Mouse (Mus musculus) embryonic facial prominence, embryonic 11.5 days (tissue): ENCODE data around the gene Cct4. TPM values are rescaled to one million over a fixed set of nuclear protein-coding genes. Genes with fewer than 3 reads are reported as not detected.

Experiments
- ATAC-seq: fragments of 200-750 bp; cut with Nextera tagmentation; replicated peaks from 2 replicates; pipeline ENCODE4 v1.8.0; 2017; ENCODE audit warnings: low read depth; ENCODE audit not compliant: insufficient number of reproducible peaks, low FRiP score, low TSS enrichment
- DNase-seq: peaks from one replicate; pipeline ENCODE4 v3.0.0-alpha.2; 2015; ENCODE audit warnings: low spot score
- H3K27ac ChIP-seq: fragments of 300-500 bp; sonication (generic); replicated peaks from 2 replicates; pipeline ENCODE4 v1.5.1; 2014; ENCODE audit warnings: mild to moderate bottlenecking, low read depth, low read length, control low read depth
- H3K27me3 ChIP-seq: fragments of 300-500 bp; sonication (generic); 2 replicates; pipeline ENCODE4 v1.6.1; 2014; ENCODE audit warnings: mild to moderate bottlenecking, low read length, moderate library complexity, mixed read lengths; ENCODE audit not compliant: control insufficient read depth, insufficient read depth
- H3K36me3 ChIP-seq: fragments of 300-500 bp; sonication (generic); replicated peaks from 2 replicates; pipeline ENCODE4 v1.6.1; 2014; ENCODE audit warnings: low read depth, mild to moderate bottlenecking, low read length, moderate library complexity, mixed read lengths; ENCODE audit not compliant: control insufficient read depth, insufficient read depth
- H3K4me1 ChIP-seq: fragments of 300-500 bp; sonication (generic); 2 replicates; pipeline ENCODE4 v1.6.1; 2014; ENCODE audit warnings: low read length, mixed read lengths; ENCODE audit not compliant: control insufficient read depth, insufficient read depth
- H3K4me2 ChIP-seq: fragments of 300-500 bp; sonication (generic); 2 replicates; pipeline ENCODE4 v1.6.1; 2014; ENCODE audit warnings: low read depth, mild to moderate bottlenecking, control low read depth, low read length, moderate library complexity
- H3K4me3 ChIP-seq: fragments of 300-500 bp; sonication (generic); 2 replicates; pipeline ENCODE4 v1.5.1; 2014; ENCODE audit warnings: low read depth, low read length, control low read depth
- H3K9ac ChIP-seq: fragments of 300-500 bp; sonication (generic); replicated peaks from 2 replicates; pipeline ENCODE4 v1.6.1; 2014; ENCODE audit warnings: mild to moderate bottlenecking, control low read depth, low read length
- H3K9me3 ChIP-seq: fragments of 300-500 bp; sonication (generic); replicated peaks from 2 replicates; pipeline ENCODE4 v1.6.1; 2016; ENCODE audit warnings: mild to moderate bottlenecking, low read length, inconsistent platforms, mixed read lengths; ENCODE audit not compliant: control insufficient read depth
- WGBS: fragments of 180-500 bp; shearing (Covaris S2); extraction: QIAGEN DNeasy Blood & Tissue Kit; methylation state at CpG from one replicate; pipeline ENCODE4 v1.1.7; 2014; 5-methylcytosine and 5-hydroxymethylcytosine counted together
- polyA plus RNA-seq: library from polyadenylated mRNA; unstranded; fragments of >200 nt; fragmentation: Nextera tagmentation; extraction: Ambion mirVana; gene quantifications from 2 replicates; pipeline ENCODE4 v1.2.1, GENCODE M21; 2014

The Cct4 gene
- polyA plus RNA-seq, 1 experiment from 2014 or later, result 477 TPM

DNA sequence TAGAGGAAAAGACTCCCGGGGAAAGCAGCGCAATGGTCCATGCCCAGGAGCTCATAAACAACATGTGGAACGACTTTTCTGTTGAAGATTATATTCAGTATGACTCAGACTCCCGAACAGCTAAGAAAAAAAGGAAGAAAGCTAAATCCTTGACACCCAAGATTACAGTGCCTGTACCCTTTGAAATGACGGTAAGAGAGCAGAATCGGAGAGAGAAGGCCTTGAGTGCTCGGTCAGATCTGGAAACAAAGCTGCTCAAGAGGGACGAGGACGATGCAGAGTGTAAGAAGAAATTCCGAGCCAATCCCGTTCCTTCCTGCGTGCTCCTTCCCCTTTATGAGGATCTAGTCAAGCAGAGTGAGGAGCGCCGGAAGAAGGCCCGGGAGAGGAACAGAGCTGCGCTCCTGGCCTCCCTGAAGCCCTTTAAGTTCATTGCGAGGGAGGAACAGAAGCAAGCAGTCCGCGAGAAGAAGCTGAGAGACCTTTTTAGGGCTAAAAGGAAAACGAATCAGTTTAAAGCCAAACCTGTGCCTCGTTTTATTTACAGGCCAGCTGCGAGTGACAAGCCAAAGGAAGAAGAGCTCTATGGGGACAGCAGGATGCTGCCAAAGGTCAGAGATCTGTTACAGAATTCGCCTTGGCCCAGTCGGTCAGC, 29.9 kb downstream of the Cct4 start:
- Histone ChIP-seq H3K27me3 (no peaks in the 10 kb centered on the region), H3K27ac (no peak overlapping the region), H3K9me3 (no peaks in the 10 kb centered on the region), H3K4me2 (no peak overlapping the region), H3K4me1 (no peaks in the 10 kb centered on the region), H3K9ac (0 out of 2 replicates have a peak overlapping the region, but pooled peaks have one; percentile 2), H3K36me3 (no peaks in the 10 kb centered on the region), H3K4me3 (no peak overlapping the region)
- DNase-seq, result no peak
- WGBS, result 57% methylated on average over 24 of the region's 24 CpGs
- ATAC-seq, result no peak

DNA sequence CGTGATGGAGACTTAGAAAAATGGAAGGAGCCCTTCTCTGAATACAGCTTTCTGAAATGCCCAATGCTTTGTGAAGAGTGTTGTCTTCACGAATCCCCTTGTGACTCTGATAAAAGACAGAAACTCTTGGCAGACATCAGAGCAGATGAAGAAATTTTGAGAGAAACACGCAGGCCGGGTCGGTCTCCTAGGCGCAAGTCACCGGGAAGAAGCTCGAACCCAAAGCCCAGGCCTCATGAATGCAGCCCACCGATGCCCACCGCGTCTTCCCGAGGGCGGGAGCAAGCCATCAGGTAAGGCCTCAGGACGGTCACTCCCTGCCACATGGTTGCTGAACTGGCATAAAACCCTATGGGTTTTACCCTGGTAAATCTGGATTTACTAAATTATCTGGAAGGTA, 30.5 kb downstream of the Cct4 start:
- no peak for DNase-seq
- 90% methylated on average over 14 of the region's 14 CpGs for WGBS
- H3K9me3 ChIP-seq, result no peaks in the 10 kb centered on the region

DNA sequence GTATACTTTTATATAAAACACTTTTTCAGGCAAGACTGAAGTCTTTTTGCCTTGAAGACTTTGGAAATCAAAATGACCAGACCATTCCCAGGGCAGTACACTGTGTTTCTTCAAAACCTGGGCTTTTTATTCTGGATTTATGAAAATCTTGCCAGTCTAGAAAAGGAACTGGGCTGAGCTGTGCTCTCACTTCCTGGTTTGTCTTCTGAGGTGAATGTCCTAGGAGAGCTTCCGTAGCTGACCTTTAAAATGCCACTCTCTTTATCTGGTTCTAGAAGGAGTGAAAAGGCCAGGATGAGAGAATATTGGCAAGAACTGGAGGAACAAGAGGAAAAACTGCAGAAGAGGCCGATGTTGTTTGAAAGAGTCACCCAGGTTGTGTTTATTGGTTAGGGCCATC, 32.8 kb downstream of the Cct4 start:
- Histone ChIP-seq H3K27ac (no peak overlapping the region), H3K9ac (no peak overlapping the region), H3K9me3 (no peaks in the 10 kb centered on the region), H3K36me3 (no peaks in the 10 kb centered on the region), H3K4me2 (no peak overlapping the region), H3K4me1 (no peaks in the 10 kb centered on the region), H3K4me3 (no peak overlapping the region), H3K27me3 (no peaks in the 10 kb centered on the region)
- DNase-seq (no peak), ATAC-seq (no peak)
- WGBS, result 93% methylated on average over 2 of the region's 2 CpGs

More for the DNA sequence above, 30.5 kb downstream of the Cct4 start:
- Histone ChIP-seq H3K27me3 (no peaks in the 10 kb centered on the region), H3K4me2 (no peak overlapping the region), H3K4me1 (no peaks in the 10 kb centered on the region), H3K9ac (no peak overlapping the region), H3K36me3 (no peaks in the 10 kb centered on the region), H3K4me3 (no peak overlapping the region), H3K27ac (no peak overlapping the region)
- no peak for ATAC-seq

DNA sequence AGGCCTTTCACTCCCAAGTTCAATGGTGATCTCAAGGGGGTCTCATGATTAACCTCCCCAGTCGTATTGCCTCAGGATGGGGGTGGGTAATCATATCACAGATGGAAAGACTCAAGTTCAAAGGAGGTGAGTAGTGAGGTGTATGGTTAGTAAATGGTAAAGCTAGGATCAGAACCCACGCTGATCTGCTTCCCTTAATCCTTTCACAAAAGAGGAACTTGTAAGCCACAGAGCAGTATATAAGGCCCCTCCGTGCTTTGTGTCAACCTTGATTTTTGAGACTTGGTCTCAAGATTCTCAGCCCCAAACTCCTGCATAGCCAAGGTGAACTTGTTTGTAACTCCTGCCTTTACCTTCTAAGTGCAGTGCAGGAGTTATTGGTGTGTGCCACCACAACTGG, 33.9 kb downstream of the Cct4 start:
- Histone ChIP-seq H3K36me3 (no peaks in the 10 kb centered on the region), H3K4me1 (no peaks in the 10 kb centered on the region), H3K4me3 (no peak overlapping the region), H3K9ac (no peak overlapping the region), H3K27me3 (no peaks in the 10 kb centered on the region), H3K9me3 (no peaks in the 10 kb centered on the region), H3K4me2 (no peak overlapping the region), H3K27ac (no peak overlapping the region)
- ATAC-seq, result no peak
- 77% methylated on average over 3 of the region's 3 CpGs for WGBS
- no peak for DNase-seq

DNA sequence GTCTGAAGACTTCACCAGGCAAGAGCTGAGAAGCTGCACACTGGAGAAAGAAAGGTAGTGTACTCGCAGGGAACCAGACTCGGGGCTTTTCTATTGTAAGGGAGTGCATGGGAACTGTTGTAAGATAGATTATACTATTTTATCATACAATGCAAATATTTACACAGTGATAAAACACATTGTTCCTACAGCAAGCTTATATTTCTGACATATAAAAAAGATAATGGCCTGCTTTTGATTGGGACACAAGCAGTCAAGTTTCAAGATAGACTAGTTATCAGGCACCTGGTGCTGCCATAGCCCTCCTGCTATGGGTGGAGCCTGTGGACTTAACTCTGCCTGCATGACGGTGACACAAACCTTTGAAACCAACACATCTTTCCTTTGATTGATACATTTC, 38.6 kb downstream of the Cct4 start:
- WGBS, result 77% methylated on average over 3 of the region's 3 CpGs
- Histone ChIP-seq H3K9ac (no peak overlapping the region), H3K4me3 (no peak overlapping the region), H3K9me3 (no peaks in the 10 kb centered on the region), H3K4me2 (no peak overlapping the region), H3K27me3 (no peaks in the 10 kb centered on the region), H3K27ac (no peak overlapping the region), H3K36me3 (no peaks in the 10 kb centered on the region), H3K4me1 (no peaks in the 10 kb centered on the region)
- ATAC-seq (no peak), DNase-seq (no peak)

DNA sequence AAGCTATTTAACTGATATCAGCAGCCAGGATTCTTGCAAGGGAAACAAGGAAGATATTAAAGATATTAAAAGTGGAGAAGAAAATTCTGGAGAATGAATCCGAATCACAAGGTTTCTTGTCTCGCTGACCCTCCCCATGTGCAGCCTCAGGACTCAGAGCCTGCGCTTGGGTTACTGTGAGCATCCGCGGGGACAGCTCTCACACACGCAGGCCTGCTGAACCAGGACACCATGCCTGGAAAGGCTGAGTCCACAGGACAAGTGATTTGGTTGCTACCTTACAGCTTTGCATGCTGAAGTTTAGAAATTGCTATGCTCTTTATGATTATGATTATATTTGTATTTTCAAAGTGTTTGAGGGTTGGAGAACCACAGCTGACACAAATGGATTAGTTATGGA, 39.1 kb downstream of the Cct4 start:
- Histone ChIP-seq H3K27ac (no peak overlapping the region), H3K4me2 (no peak overlapping the region), H3K27me3 (no peaks in the 10 kb centered on the region), H3K4me1 (no peaks in the 10 kb centered on the region), H3K36me3 (no peaks in the 10 kb centered on the region), H3K9me3 (no peaks in the 10 kb centered on the region), H3K9ac (no peak overlapping the region), H3K4me3 (no peak overlapping the region)
- no peak for DNase-seq
- ATAC-seq, result no peak
- WGBS, result 80% methylated on average over 6 of the region's 6 CpGs

DNA sequence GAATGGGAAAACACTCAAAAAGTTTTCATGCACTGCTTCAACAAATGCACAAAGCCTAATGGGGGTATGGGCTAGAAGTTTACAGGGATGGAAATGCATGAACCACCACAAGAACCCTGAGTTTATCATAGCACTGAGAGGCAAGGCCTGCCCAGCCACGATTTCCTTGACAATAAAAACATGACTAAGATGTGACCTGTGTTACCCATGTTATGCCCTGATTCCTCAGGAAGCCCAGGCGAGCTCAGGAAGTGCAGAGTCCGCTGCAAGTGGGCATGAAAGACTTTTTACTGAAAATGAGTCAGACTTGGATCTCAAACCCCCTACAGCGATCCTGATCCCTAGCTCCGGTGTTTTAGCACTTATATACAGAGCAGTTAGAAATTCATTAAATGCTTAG, 56.9 kb downstream of the Cct4 start:
- no peak for DNase-seq
- WGBS, result 64% methylated on average over 5 of the region's 5 CpGs
- ATAC-seq, result no peak
- H3K9me3 ChIP-seq, result no peaks in the 10 kb centered on the region
- H3K27me3 ChIP-seq, result no peaks in the 10 kb centered on the region
- H3K27ac ChIP-seq, result no peak overlapping the region
- no peak overlapping the region for H3K4me2 ChIP-seq
- no peak overlapping the region for H3K4me3 ChIP-seq
- no peak overlapping the region for H3K9ac ChIP-seq
- no peaks in the 10 kb centered on the region for H3K4me1 ChIP-seq
- no peaks in the 10 kb centered on the region for H3K36me3 ChIP-seq

DNA sequence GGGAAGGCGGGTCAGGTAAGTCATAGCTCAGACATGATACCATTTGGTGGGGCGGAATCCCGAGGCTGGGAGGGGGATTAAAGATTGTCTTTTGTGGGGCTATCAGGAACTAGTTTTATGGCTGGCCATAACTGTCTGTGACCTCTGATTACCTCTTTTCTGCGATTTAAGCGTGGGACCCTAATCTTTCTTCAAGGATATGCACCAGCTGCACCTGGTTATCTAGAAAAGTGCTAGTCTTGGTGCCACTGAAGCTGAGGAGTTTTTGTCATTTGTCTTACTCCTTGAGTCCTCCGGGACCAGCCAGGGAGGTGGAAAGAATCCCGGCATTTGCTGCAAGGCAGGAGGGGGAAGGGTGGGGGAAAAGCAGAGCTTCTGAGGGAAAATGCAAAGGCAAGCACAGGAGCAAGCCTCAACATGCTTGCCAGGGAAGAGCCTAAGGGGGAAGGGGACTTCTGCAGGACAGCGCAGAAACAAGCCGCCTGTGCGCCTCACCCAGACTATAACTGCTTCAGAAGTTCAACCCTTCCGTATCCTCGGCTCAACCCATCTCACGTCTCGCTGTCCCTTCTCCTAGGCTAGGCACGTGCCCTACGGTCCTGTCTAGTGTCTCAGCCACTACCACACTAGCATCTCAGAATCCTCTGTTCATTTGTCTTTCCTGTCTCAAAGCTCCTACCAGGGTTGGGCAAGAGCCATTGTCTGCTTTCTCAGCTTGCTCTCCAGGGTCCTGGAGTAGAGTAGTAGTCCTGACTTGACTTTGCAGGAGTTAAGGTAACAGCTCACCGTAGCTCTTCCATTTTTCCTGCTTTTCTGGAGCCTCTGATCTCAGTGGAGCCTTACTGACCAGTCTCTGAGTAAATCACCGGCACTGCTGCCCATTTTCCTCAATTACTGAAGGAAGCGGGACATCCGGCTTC, 57.6 kb downstream of the Cct4 start:
- Histone ChIP-seq H3K9ac (no peak overlapping the region), H3K4me3 (no peak overlapping the region), H3K9me3 (no peaks in the 10 kb centered on the region), H3K4me2 (peak overlapping the region; percentile 25; the same call in 1 of the 2 replicates), H3K27me3 (no peaks in the 10 kb centered on the region), H3K4me1 (no peaks in the 10 kb centered on the region), H3K36me3 (no peaks in the 10 kb centered on the region), H3K27ac (no peak overlapping the region)
- 39% methylated on average over 20 of the region's 20 CpGs for whole genome bisulfite sequencing
- ATAC-seq, result no peak
- DNase-seq, result peak; percentile 40
